Mouse (Mus musculus) T-helper 2 cell (primary cell): ENCODE data around the gene Nans.

Experiments used
- in situ Hi-C: fragments of 300-600 bp; cut with MboI, MseI; formaldehyde crosslinking; loops from one replicate; pipeline ENCODE4 v1.15.1; 2025; ENCODE audit warnings: high pct_unique_total_duplicates

Gene Nans

DNA sequence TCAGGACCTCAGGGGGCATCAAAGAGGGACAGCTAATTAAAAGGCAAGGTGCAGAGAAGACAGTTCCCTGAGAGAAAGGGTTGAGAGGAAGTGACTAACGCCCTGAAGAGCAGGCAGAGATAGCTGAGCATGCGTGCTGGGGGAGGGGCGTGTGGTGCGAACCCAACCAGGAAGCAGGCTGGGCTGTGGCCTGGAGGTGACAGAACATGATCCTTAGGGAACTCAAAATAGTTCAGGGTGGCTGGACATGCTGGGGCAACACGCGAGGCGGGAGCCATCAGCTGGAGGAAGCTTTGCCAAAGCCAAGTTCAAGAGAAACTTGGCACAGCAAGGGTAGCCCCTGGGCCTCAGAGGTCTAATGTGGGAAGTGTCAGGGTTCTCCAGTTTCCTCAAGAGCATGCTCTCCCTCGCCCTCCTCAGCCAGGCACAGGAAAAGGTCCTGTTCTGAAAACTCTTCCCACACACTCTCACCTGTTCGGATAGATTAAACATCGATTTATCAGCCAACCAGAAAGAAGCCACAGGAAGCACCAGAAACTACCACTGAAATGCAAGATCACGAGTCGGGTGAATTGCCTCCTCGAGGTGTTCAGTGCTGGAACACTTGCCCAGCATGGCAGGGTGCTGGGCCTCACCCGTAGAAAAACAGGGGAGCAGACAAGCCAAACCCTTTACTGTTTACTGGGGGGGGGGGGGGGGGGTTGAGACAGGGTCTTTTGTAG is 3.2 kb upstream of the Nans start:
- in situ Hi-C loops: no loop called here

DNA sequence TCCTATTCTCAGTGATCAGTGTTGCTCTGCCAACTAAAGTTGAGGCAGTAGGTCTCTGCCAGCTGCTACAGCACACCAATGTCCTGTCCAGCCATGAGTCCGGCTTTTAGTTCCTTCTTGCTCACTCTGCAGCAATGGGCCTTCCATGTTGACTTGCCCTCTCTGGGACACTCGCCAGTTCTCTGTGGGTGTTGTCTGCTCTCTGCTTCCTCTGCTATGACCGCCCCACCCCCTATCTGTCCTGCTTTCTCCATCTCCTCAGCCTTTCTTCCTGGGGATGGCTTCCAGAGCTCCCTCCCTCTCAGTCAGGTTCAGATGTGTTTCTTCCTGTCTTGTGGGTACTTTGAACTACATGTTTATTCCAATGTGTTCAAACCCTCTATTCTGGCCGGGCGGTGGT is 1.7 kb upstream of the Nans start:
- in situ Hi-C loops: no loop called here

DNA sequence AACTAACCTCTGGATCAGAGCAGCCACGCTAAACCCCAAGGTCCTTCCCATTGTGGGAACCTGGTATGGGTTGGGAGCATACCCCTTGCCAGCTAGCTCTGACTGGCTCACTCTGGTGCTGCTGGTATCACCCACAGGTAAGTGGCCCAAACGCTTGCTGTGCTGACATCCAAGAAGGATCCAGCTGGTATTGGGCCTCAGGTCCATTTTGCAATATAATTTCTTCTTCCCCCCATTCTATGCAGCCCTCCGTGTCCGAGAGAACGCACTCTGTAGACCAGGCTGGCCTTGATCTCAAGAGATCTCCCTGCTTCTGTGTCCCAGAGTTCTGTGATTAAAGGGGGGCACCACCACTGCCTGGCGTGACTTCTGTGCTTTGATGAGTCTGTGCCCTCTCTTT is 4.0 kb downstream of the Nans start:
- in situ Hi-C loops: no loop called here

DNA sequence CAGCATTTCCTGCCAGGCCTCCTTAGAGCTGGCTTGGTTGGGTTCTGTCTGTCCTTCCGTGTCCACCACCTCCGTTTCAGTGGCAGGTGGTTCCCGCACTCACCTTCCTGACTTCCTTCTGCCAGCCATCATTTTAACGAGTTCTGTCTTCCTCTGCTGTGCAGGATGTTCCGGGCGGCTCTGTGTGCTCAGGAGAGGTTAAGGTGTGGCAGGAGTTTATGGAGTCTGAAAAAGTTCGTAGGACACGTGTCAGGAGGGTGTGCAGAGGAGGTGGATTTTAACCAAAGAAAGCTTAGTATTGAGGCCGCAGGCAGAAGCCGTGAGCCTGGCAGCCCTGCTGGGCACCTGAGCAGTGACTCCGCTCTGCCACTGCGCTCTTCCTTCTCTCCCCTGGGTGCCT is 6.5 kb downstream of the Nans start:
- in situ Hi-C loops: no loop called here

DNA sequence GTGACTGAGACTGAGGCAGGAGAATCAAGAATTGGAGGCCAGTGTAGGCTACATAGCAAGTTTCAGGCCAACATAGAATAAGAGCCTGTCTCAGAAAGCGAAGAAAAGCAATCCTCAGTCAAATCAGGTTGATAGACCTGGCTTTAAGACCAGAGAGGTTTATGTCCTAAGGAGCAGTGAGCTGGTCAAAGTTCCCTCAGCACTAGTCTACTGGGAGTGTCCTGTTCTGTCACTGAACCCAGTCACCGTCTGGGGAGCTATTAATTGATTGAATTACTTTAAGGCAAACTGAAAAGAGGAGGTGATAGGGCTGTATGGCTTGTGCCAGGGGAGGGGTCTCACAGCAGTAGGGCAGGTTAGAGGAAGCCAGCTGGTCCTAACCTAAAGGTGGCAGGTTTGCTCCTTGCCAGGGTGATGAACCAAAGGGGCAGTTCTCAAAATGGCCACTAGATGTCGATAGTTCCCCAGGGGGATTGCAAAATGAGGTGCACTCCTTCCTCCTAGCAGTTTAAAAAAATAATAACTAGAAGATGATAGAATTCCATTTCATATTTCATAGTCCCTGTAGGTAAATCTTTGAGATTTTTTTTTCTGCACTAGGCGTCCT is 8.3 kb downstream of the Nans start:
- in situ Hi-C loops: no loop called here

DNA sequence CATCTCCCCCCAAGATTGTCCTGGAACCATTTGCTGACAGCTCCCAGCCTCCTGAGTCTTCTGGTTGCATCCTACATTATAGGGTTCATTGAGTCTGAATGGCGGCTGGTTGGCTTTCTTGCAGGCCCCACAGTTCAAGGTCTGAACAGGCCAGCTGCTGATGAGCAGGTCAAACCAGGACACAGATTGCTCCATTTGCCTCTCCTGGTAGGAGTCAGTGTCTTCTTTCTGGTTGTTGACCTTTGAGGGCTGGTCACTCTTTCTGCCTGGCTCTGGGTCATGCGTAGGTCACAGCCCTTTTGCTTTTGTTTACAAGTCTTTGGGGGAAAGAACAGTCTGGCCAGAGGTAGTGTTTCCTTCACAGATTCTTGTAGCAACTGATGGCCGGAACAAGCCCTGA is 9.5 kb downstream of the Nans start:
- in situ Hi-C loops: no loop called here

DNA sequence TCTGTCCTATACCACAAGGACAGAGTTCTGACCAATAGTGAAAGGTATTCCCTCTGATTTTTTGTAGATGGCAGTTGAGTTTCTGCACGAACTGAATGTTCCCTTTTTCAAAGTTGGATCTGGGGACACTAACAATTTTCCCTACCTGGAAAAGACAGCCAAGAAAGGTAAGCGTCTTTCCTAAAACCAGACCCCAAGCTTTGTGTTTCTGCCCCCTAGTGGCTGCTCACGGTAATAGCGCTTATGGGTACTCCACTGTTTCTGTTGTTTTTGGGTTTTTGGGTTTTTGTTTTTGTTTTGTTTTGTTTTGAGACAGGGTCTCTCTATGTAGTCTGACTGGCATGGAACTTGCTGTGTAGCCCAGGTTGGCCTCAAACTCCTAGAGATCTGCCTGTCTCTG is 9.9 kb downstream of the Nans start:
- in situ Hi-C loops: no loop called here

DNA sequence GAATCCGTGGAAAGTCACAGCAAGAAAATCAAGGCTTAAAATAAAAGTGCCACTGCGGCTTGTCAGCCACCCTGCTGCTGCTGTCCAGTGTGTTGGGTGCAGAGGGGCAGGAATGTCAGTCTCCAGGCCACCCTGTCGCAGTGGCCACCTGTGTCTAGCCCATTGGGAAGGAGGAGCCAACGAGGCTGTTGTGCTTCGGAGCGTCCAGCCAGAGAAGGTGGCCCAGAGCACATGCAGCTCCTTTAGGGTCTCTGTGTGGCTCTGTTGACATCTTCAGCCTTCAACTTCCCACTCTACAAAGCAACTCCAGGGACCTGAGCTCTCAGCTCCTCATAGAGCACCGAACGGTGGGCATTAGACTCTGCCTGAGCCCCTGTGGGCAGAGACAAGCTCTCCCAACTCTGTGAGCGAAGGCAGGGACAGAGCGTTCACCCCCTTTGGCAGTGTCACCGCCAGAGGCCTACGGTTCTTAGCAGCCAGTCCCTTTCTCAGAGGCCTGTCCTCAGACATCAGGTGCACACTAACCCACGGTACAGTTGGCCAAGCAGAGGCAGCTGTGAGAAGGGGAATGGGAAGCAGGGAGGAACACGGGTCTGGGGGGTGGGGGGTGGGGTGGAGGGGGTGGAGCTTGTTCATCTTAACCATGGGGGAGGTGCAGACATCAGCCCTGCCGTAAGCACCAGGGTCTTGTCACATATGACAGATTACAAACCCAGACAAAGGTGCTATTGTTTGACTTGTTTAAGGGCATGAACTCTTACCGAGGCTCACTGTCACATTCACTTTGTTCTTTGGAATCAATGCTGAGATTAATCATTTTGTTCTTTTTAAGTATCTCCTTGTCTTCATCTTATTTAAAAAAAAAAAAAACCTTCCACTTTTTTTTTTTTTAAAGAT is 13.8 kb downstream of the Nans start:
- in situ Hi-C loops: no loop called here

DNA sequence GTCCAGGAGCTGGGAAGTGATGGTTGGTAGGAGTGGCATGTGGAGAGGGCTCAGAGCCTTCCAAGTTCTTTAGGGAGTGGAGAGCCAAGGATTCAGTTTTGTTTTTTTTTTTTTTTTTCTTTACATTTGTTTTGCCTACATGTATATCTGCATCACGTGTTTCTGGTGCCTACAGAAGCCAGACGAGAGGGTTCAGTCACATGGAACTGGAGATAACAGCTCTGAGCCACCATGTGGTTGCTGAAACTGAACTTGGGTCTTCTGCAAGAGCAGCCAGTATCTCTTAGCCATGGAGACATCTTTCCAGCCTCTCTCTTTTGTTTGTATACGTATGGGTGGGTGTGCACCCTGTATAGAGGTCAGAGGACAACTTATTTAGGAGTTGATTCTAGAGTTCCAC is 14.8 kb downstream of the Nans start:
- in situ Hi-C loops: no loop called here

DNA sequence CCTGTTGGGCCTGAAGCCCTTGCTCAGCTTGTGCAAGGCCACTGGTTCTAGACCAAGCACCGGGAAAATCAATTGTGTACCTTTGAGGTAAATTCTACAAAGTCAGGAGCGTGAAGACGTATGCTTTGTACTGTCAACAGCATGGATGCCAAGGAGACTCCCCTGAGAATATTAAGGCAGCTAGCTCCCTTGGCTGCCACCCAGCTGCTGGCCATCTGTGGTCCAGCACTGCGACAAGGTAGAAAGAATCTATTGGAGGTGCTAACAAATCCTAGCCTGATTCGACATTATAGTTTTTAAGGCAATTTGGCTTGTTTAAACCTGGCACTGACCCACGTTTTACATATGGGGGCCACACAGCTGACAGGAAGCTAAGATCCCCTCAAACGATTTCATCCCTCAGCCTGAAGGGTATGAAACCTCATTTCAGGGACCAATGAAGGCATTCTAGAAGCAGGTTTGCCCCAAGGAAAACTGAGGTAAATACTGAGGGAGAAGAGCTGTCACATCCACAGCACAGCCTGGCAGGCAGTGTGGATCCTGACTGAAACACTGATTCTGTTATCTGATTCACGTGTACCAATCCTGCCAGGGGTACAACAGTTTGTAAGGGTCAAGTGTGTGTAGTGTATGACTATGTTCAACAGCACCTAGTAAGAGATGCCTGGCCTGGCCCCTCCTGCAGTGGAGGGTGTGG is 16.5 kb downstream of the Nans start:
- in situ Hi-C loops: no loop called here

DNA sequence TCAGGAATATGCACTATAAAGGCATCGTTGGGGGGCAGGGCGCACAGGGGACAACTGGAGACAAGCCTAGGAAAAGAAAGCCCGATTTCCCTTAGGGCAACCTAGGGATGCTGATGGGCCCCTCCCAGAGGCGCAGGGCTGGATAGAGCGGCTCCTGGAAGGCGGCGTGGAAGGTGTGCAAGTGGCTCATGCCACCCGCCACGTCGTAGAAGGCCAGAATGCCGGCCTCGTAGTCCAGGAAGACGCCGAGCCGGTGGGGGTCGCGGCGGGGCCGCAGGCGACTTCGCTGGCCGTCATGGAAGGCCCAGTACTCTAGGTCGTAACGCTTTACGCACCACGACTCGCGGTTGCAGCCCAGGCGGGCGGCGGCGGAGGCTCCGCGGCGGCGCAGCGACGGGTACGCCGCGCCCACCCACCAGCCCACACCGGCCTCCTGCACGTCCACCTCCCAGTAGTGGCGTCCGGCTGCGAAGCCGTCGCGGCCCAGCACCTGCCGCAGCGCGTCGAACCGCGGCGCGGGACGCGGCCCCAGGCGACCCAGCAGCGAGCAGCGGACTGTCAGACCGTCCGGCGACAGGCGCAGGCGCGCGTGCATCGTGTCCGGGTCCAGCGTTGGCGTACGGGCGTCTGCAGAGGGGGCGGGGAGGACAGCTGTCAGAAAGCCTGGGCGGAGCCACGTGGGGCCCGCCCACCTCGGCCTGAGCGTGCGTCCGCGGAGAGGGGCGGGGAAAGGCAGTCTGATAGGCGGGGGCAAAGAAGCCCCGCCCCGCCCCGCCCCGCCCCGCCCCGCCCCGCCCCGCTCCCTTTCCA is 18.0 kb downstream of the Nans start:
- in situ Hi-C loops: no loop called here

DNA sequence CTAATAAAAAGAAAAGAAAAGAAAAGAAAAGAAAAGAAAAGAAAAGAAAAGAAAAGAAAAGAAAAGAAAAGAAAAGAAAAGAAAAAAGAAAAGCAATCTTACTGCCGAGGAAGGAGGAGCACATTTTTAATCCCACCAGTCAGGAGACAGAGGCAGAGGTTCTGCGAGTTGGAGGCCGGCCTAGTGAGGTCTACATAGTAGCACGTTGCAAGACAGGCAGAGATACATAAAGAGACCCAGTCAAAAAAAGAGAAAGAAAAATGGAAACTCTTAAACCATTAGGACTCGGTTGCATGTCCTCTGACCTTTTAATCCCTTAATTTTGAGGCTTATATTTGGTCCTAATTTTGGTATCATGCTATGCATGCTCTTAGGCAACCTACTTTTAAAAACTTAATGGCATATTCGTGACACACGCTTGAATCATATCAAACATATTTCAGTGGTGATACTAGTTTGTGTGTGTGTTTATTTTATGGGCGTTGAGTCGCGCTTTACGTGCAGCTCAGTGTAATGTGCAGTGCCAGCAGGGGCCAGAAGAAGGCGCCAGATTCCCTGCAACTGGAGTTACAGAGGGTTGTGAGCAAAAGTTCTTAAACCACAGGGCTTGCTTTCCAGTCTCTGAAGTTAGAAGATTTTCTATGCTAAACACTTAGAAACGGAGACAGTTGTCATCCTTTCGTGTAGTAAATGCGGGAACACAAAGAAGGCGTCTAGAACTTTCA is 18.9 kb downstream of the Nans start:
- in situ Hi-C loops: no loop called here

DNA sequence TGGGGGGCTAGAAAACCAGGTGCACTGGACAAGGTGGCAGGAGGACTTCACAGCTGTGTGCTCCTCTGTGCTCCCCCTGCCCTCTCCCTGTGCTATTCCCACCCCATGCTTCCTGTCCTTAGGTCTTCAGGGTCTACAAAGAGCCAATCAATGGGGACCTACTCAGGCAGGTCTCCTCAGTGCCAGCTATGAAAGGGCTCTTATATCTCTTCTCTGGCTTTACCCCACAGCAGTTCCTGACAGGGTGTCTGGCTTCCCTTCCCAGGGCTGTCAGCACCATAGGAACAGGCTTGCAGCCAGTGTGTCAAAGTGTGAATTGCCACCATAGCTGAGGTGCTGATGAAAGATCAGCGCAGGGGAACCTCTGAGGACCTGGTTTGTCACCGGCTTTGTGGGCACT is 31.4 kb downstream of the Nans start:
- in situ Hi-C loops: no loop called here

DNA sequence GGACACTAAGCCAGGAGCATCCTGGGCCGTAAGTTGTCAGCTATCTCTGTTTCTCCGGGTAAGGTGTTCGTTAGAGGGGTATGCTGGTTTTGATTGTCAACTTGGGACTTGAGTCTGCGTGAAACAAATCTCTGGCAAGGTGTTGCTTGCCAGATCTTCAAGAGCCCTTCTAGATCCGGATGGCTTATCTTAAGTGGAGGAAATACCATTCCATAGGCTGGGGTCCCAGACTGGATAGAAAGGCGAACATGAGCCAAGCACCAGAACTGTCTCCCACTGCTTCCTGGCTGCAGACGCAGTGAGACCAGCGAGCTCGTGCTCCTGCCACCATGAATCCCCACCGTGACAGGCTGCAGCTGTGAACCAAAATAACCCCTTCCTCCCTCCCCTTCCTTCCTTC is 32.4 kb downstream of the Nans start:
- in situ Hi-C loops: no loop called here

DNA sequence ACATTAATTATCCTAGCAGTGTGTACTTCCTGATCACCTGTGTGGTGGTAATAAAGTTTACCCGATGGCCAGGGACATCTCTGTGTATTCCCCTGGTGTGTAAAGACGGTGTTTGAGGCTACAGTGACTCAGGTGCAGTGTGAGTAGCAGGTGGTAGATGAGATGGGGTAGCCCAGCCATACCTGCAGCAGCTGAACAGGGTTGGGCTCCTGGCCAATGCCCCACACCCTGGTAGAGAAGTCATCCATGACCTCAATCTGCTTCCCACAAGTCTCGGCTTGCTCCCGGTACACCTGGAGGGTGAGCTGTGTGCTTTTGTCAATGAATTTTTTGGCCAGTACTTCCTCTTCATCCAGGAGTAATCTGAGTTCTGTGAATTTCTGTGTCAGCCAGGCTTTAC is 34.3 kb downstream of the Nans start:
- in situ Hi-C loops: no loop called here

DNA sequence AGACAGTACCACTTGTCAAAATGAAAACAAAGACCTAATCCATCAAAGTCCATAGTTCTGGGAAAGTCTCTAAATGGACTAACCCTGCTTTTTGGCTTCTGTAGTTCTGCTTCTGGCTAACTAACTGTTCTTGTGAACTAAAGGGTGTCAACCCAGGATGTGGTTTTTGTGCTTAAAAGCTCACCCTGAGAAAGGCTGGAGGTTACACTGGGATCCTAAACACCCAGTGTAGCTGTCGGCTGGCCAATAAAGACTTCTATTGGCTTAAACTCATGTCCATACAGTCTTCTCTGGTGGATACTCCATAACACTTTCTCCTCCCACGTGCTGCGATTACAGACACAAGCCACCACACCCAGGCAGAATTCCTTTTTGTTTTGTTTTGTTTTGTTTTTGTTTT is 37.2 kb downstream of the Nans start:
- in situ Hi-C loops: no loop called here

DNA sequence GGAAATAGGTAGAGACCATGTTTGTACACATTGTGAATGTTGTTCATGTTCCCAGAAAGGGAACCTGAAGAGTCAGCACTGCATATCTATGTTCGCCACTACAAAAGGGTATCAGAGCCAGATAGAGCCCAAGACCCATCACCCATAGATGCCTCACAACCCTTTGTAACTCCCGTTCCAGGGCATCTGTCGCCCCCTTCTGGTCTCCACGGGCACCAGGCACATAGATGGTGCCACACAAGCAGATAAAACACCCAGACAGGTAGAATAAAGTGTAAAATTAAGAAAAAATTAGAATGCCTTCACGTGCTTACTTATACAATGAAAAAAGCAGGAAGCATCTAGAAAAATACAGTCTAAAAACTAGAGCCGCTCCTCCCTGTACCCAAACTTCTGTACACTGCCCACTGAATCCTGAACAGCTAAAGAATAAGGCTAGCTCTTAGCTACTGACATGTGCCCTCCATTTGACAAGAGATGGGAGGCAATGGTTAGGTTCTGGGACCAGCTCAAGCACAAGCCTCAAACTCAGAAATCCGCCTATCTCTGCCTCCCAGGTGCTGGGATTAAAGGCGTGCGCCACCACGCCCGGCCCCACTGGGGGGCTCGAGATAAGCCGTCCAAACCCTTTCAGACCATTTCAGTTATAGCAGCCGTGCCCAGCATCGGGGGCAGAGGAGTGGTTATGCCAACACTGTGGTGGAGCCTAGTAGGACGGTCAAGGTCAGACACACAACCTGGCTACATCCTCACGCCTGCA is 37.9 kb downstream of the Nans start:
- in situ Hi-C loops: no loop called here

DNA sequence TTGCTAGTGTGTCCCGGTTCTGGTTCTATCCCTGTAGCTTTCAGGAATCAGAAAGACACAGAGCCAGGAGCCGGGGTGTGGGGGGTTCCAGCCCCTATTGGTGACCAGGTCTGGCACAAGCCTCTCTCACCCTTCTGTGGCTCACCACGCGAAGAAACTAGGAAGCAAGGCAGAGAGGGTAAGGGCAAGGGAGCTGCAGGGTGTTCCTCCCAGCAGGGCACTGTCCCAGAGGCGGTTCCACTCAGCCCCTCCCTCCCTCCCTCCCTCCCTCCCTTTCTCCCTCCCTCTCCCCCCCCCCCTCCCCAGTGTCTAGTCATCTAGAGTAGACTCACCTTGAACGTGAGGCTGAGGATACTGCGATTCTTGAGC is 38.5 kb downstream of the Nans start:
- in situ Hi-C loops: no loop called here

DNA sequence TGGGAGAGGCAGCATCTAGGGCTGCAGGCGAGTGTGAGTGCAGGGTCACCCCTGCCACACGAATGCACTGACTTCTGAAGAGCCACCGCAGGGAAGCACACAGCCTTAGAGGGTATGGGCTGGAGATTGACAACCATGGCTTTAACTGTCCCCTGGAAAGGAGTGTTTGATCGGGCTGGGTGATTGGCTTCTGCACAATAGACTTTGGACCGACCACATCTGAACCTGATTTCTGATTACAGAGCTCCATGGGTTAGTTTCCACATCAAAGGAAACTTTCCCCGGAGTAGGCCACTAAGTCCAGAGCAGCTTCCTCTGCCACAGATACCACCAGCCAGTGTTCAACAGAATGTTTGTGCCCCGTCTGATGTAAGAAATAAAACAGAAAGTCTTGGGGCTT is 40.7 kb downstream of the Nans start:
- in situ Hi-C loops: no loop called here

DNA sequence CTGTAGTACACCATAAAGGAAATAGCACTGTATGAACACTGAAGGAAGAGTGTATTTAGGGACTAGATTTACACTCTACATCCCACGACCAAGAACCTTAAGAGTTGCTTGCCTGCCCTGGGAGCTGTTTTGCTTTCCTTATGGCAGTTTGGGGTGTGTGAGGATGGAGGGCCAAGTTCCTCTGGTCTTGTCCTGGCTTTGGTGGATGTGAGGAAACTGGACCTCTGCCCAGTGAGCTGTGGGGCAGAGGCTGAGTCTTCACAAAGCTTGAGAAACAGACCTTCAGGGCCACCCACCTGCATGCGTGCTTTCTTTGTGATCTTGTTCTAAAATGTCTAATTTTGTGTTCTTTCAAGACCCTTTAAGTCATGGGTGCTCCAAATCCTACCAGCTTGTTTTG is 43.5 kb downstream of the Nans start:
- in situ Hi-C loops: no loop called here
